Mouse (Mus musculus) cerebellum, adult 9-11 months (tissue): ENCODE measurements around the gene Utp20.
"Not testable (repeated sequence)": the region's sequence is repeated elsewhere in the genome, so short reads cannot be mapped to it uniquely, and the experiment has no call there.

Source experiments
- DNase-seq: peaks from one replicate; pipeline ENCODE4 v3.0.0; 2022

The Utp20 gene

GRCm38 (mm10) chr10:88826188-88826946 lies at the start of gene Utp20:
Gene Utp20 (minus strand): TSS chr10:88826804.
- DNase-seq = peak; percentile 76

GRCm38 (mm10) chr10:88874870-88875269 lies 48.3 kb upstream of the Utp20 start:
- DNase-seq = no peak

GRCm38 (mm10) chr10:88866017-88866416 lies 39.4 kb upstream of the Utp20 start:
- DNase-seq = no peak

- no peak for DNase-seq
Measured at GRCm38 (mm10) chr10:88862293-88862692, 35.7 kb upstream of the Utp20 start.

- DNase-seq = no peak
Measured at GRCm38 (mm10) chr10:88861416-88861815, 34.8 kb upstream of the Utp20 start.

- DNase-seq = no peak
Measured at GRCm38 (mm10) chr10:88860911-88861310, 34.3 kb upstream of the Utp20 start.

- DNase-seq = no peak
Measured at GRCm38 (mm10) chr10:88853326-88853725, 26.7 kb upstream of the Utp20 start.

GRCm38 (mm10) chr10:88849976-88850375 lies 23.4 kb upstream of the Utp20 start:
- DNase-seq = no peak

- no peak for DNase-seq
Measured at GRCm38 (mm10) chr10:88848876-88849476, 22.4 kb upstream of the Utp20 start.

GRCm38 (mm10) chr10:88834227-88834626 lies 7.6 kb upstream of the Utp20 start:
- no peak for DNase-seq

- no peak for DNase-seq
Measured at GRCm38 (mm10) chr10:88828361-88828760, 1.8 kb upstream of the Utp20 start.

- DNase-seq = no peak
Measured at GRCm38 (mm10) chr10:88827596-88827995, 992 bp upstream of the Utp20 start.

- not testable (repeated sequence) for DNase-seq
Measured at GRCm38 (mm10) chr10:88826947-88827306, 323 bp upstream of the Utp20 start.

- DNase-seq = no peak
Measured at GRCm38 (mm10) chr10:88817335-88817734, 9.3 kb downstream of the Utp20 start.

GRCm38 (mm10) chr10:88815256-88815655 lies 11.3 kb downstream of the Utp20 start:
- no peak for DNase-seq

GRCm38 (mm10) chr10:88811704-88812103 lies 14.9 kb downstream of the Utp20 start:
- no peak for DNase-seq

- no peak for DNase-seq
Measured at GRCm38 (mm10) chr10:88802236-88802635, 24.4 kb downstream of the Utp20 start.

GRCm38 (mm10) chr10:88799381-88799780 lies 27.2 kb downstream of the Utp20 start:
- DNase-seq = no peak

- no peak for DNase-seq
Measured at GRCm38 (mm10) chr10:88797452-88797851, 29.2 kb downstream of the Utp20 start.

- no peak for DNase-seq
Measured at GRCm38 (mm10) chr10:88796939-88797338, 29.7 kb downstream of the Utp20 start.

- no peak for DNase-seq
Measured at GRCm38 (mm10) chr10:88795226-88795625, 31.4 kb downstream of the Utp20 start.

- no peak for DNase-seq
Measured at GRCm38 (mm10) chr10:88794606-88795005, 32.0 kb downstream of the Utp20 start.

GRCm38 (mm10) chr10:88793671-88794070 lies 32.9 kb downstream of the Utp20 start:
- no peak for DNase-seq

- DNase-seq = no peak
Measured at GRCm38 (mm10) chr10:88784513-88784931, 42.1 kb downstream of the Utp20 start.

- no peak for DNase-seq
Measured at GRCm38 (mm10) chr10:88783941-88784340, 42.7 kb downstream of the Utp20 start.
